Mouse (Mus musculus) lung, embryonic 14.5 days (tissue): ENCODE measurements at regions not wholly inside any gene's neighbourhood (a gene's known extent, or its start where the extent isn't known, plus 50 kb on each side); places are given as distances from the start of the nearest gene placed in this dataset.

Experiments
- ATAC-seq: fragments of 200-750 bp; cut with Nextera tagmentation; 2 replicates; pipeline ENCODE4 v1.8.0; 2017; ENCODE audit warnings: mild to moderate bottlenecking, moderate TSS enrichment, moderate library complexity; ENCODE audit not compliant: insufficient read depth
- DNase-seq: peaks from one replicate; pipeline ENCODE4 v3.0.0-alpha.2; 2015
- H3K27ac ChIP-seq: fragments of 300-500 bp; sonication (generic); 2 replicates; pipeline ENCODE4 v1.5.1; 2014; ENCODE audit warnings: low read depth, mild to moderate bottlenecking, moderate library complexity
- H3K27me3 ChIP-seq: fragments of 300-500 bp; sonication (generic); 2 replicates; pipeline ENCODE4 v1.6.1; 2014; ENCODE audit warnings: low read length, control low read depth; ENCODE audit not compliant: insufficient read depth
- H3K36me3 ChIP-seq: fragments of 300-500 bp; sonication (generic); 2 replicates; pipeline ENCODE4 v1.6.1; 2014; ENCODE audit warnings: control low read depth; ENCODE audit not compliant: insufficient read depth
- H3K4me1 ChIP-seq: fragments of 300-500 bp; sonication (generic); 2 replicates; pipeline ENCODE4 v1.6.1; 2014; ENCODE audit warnings: antibody characterized with exemption, control low read depth; ENCODE audit not compliant: insufficient read depth
- H3K4me2 ChIP-seq: fragments of 300-500 bp; sonication (generic); 2 replicates; pipeline ENCODE4 v1.6.1; 2014; ENCODE audit warnings: mild to moderate bottlenecking
- H3K4me3 ChIP-seq: fragments of 300-500 bp; sonication (generic); 2 replicates; pipeline ENCODE4 v1.5.1; 2014; ENCODE audit warnings: low read depth, low read length
- H3K9ac ChIP-seq: fragments of 300-500 bp; sonication (generic); 2 replicates; pipeline ENCODE4 v1.6.1; 2014
- H3K9me3 ChIP-seq: fragments of 300-500 bp; sonication (generic); 2 replicates; pipeline ENCODE4 v1.6.1; 2016; ENCODE audit warnings: low read depth, low read length, control low read depth
- CTCF ChIP-seq: IDR thresholded peaks from 2 replicates; pipeline ENCODE4 v1.5.1; 2016; ENCODE audit warnings: antibody characterized with exemption, low read depth
- WGBS: fragments of 180-500 bp; shearing (Covaris S2); extraction: QIAGEN DNeasy Blood & Tissue Kit; methylation state at CpG from one replicate; pipeline ENCODE4 v1.1.7; 2014; 5-methylcytosine and 5-hydroxymethylcytosine counted together

DNA sequence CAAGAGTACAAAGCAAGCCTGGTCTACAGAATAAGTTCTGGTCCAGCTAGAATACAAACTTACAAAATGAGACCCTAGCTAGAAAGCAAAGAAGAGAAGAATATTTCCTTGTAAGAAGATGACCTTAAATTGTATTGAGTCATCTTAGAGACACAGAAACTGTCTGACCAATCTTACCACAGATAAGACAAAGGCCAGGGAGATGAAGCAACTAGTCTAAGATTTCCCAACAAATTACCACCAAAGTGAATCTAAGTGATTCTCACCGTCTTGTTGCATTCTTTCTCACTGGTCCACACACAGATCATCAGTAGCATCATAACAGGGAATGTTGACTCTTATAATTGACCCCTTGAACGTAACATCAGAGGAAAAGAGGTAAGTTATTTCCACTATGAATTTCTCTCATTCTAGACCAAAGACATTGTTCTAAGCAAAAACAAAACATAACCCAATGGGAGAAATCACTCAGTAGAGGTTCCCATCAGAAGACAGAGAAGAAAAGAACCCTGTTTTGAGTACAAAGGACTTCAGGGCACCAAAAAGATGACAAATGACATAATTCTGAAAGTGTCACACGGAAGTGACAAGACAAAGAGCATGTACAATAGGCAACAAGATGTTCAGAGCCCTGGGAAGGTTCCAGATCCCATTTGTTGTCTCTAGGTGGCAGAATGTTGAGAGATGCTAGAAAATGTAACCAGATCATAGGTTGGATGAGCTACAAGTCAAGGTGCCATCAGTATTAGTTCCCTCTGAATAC is 107.0 kb upstream of the Cpeb2 start:
- Histone ChIP-seq H3K4me2 (no peak overlapping the region), H3K9me3 (no peaks in the 10 kb centered on the region), H3K4me3 (no peak overlapping the region), H3K36me3 (no peaks in the 10 kb centered on the region), H3K27me3 (no peaks in the 10 kb centered on the region), H3K27ac (no peak overlapping the region), H3K9ac (no peak overlapping the region), H3K4me1 (no peaks in the 10 kb centered on the region)
- no peak for TF ChIP-seq CTCF
- WGBS = 71% methylated on average over 3 of the region's 3 CpGs
- DNase-seq (no peak), ATAC-seq (no peak)

DNA sequence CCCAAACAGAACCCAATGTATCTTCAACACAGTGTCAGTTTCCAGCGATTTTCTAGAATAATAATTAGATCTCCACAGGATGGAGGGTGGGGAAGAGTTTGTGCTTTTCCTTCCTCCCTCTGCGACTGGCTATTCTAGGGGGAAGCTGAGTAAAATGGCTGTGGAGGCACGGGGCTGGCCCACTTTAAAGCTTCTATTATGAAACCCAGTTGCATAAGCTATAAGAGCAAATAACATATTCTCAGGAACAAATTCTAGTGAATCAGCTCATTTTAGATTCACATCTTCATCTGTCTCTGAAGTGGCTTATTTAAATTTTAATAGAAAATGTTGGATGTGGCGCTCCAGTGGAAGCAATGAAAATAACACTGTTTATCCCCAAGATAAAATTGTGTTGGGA is 102.6 kb upstream of the Cpeb2 start:
- no peaks in the 10 kb centered on the region for H3K4me1 ChIP-seq
- WGBS = 67% methylated on average over 4 of the region's 4 CpGs
- H3K9ac ChIP-seq = no peak overlapping the region
- no peak overlapping the region for H3K27ac ChIP-seq
- no peak for TF ChIP-seq CTCF
- ATAC-seq = no peak
- H3K36me3 ChIP-seq = no peaks in the 10 kb centered on the region
- no peak overlapping the region for H3K4me2 ChIP-seq
- no peak for DNase-seq
- H3K4me3 ChIP-seq = no peak overlapping the region
- no peaks in the 10 kb centered on the region for H3K9me3 ChIP-seq
- H3K27me3 ChIP-seq = no peaks in the 10 kb centered on the region

DNA sequence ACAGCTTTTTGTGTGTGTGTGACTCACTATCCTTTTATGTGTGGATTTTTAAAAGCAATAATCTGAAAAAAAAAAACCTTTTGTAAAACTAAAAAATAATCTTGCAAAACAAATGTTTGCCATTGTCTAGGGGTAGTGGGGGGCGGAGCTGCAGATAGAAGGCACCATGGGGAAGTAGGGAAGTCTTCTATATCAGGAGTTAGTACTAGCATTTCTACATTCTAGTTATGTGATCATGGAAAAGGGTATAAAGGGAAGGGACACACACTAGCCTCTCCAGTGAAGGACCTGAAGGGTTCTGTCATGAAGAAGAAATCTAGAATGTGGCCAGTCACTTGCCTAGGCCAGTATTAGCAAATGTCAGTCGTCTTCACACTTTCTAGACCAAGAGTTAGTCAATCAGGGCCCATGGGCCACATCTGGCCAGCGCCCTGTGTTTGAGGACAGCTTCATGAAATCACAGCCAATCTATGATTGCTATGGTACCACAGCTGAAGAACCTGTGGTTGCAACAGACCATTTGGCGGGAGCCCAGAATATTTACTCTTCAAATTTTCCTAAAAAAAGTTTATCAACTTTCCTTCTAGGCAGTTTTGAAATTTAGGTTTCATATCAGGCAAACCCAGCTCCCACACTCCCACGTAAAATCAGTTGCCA is 101.9 kb upstream of the Cpeb2 start:
- H3K27ac ChIP-seq = no peak overlapping the region
- no peak for TF ChIP-seq CTCF
- ATAC-seq = no peak

DNA sequence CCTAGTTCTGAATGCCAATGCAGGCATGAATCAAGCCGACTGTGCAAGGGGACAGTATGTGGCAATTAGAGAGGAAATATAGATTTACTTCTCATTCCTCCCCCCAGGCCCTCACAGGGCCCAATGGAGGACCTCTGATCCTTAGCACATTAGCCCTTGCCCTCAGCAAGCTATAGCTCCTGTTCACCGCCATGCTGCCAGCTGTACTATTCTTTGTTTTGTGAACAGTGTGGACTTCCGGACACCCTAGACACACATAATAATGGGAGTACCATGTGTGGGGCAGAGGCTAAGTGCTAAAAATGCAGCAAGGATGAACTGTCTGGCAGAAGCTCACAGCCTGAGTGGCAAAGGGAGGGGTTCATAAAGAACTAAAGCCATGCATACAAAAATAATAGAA is 99.3 kb upstream of the Cpeb2 start:
- no peaks in the 10 kb centered on the region for H3K9me3 ChIP-seq
- no peak overlapping the region for H3K27ac ChIP-seq
- WGBS = 79% methylated on average over 3 of the region's 3 CpGs
- DNase-seq = no peak
- no peak overlapping the region for H3K9ac ChIP-seq
- no peaks in the 10 kb centered on the region for H3K4me1 ChIP-seq
- H3K36me3 ChIP-seq = no peaks in the 10 kb centered on the region
- H3K4me2 ChIP-seq = no peak overlapping the region
- H3K4me3 ChIP-seq = no peak overlapping the region
- no peak for ATAC-seq
- H3K27me3 ChIP-seq = no peaks in the 10 kb centered on the region
- no peak for TF ChIP-seq CTCF

More for the DNA sequence above, 101.9 kb upstream of the Cpeb2 start:
- Histone ChIP-seq H3K9ac (no peak overlapping the region), H3K4me2 (no peak overlapping the region), H3K27me3 (no peaks in the 10 kb centered on the region), H3K36me3 (no peaks in the 10 kb centered on the region), H3K4me1 (no peaks in the 10 kb centered on the region), H3K4me3 (no peak overlapping the region), H3K9me3 (no peaks in the 10 kb centered on the region)
- WGBS = 83% methylated on average over 5 of the region's 5 CpGs
- peak; percentile 4 for DNase-seq

DNA sequence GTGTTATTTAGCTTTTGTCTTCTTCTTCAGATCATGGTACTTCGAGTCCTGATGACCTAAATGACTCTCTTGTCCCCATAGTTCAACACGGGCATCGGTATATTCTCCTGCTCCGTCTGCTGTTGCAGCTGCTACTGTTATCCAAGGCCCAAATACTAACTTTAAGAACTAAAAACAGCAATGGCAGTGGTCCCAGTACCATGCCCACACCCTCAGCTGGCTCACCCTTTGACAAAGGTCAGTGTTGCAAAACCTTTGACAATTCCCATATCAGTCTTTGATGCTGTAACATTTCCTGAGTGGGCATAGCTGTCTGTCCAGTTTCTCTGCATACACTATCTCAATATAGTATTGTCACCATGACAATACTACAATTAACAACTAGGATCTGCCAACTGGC is 96.8 kb upstream of the Cpeb2 start:
- 82% methylated on average over 4 of the region's 4 CpGs for WGBS
- Histone ChIP-seq H3K4me3 (no peak overlapping the region), H3K4me1 (no peaks in the 10 kb centered on the region), H3K9me3 (no peaks in the 10 kb centered on the region), H3K4me2 (no peak overlapping the region), H3K27ac (no peak overlapping the region), H3K27me3 (no peaks in the 10 kb centered on the region), H3K36me3 (no peaks in the 10 kb centered on the region), H3K9ac (no peak overlapping the region)
- ATAC-seq = no peak
- no peak for TF ChIP-seq CTCF
- DNase-seq = no peak

DNA sequence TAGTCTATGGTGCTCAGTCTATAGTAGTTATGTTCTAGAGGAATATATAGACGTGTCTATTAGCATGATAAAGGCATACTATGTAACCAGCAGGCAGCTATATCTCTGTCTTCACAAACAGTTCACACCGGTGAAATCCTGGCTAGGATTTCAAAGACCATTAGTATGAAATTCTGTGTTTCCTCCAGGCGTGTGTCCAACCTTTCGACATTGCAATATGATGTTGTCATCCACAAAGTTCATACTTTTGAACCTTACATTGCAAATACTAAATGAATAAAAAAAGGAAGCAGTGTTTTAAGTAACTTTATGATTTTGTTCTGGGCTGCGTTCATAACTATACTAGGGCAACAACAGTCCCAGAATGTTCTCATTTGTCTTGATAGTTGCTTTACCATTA is 95.2 kb upstream of the Cpeb2 start:
- TF ChIP-seq CTCF = no peak
- WGBS = 71% methylated on average over 5 of the region's 5 CpGs
- Histone ChIP-seq H3K4me3 (no peak overlapping the region), H3K27me3 (no peaks in the 10 kb centered on the region), H3K9ac (no peak overlapping the region), H3K9me3 (no peaks in the 10 kb centered on the region), H3K27ac (no peak overlapping the region), H3K4me2 (no peak overlapping the region), H3K36me3 (no peaks in the 10 kb centered on the region), H3K4me1 (no peaks in the 10 kb centered on the region)
- ATAC-seq (no peak), DNase-seq (peak; percentile 3)

DNA sequence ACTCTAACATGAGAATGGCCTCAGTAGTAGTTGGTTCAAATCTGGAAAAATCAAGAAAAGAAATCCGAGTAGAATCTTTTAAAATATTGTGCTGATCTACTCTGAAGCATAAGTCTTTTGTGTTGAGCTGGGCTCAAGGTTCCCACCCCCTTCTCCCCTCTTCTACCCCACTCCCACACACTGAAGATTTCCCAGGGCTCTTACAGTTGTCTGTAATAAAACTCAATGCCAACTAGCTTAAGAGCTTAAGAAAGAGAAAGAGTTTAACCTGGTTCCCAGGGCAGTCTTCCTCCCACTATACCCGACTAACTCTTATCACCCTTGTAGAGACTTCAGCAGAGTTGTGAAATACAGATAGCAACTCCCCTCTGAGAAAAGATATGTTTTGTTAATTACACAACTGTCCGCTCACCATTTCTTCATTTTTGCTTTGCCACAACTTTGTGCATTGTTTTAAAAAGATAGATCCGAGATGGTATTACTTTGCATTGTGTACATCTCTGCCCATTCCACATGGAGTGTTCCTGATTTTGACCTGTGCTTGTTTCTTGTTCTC is 94.0 kb upstream of the Cpeb2 start:
- Histone ChIP-seq H3K9me3 (no peaks in the 10 kb centered on the region), H3K4me1 (no peaks in the 10 kb centered on the region), H3K36me3 (no peaks in the 10 kb centered on the region), H3K9ac (no peak overlapping the region), H3K4me3 (no peak overlapping the region), H3K27ac (no peak overlapping the region), H3K27me3 (no peaks in the 10 kb centered on the region), H3K4me2 (no peak overlapping the region)
- 80% methylated on average over 4 of the region's 4 CpGs for WGBS
- no peak for TF ChIP-seq CTCF
- DNase-seq (no peak), ATAC-seq (no peak)
